Mouse (Mus musculus) retina, adult 2 months (tissue): ENCODE data around the gene Adprhl1.
A peak's percentile ranks its signal among the peaks of the same experiment; 100 is the strongest.

ENCODE experiments used
- DNase-seq: peaks from one replicate; pipeline ENCODE4 v3.0.0-alpha.2; 2012; ENCODE audit warnings: low read depth, low spot score

Gene Adprhl1

DNA sequence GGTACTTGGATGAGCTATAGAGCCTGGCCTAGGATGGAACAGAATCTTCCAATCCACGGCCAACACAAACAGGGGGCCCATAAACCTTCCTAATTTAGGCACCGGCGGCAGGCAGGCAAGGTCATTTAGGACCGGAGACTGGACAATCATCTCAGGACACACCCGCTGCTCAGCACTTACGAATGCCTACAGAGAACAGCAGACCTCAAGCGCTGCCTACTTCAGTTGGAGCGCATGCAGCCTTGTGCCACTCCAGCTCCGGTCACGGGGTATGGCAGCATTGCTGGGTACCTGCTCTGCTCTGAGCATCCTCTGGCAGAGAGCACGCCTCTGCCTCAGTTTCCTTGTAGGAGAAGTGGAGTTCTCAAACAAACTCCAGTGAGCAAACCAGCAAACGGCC lies 24.2 kb downstream of the Adprhl1 start:
- no peak for DNase-seq

DNA sequence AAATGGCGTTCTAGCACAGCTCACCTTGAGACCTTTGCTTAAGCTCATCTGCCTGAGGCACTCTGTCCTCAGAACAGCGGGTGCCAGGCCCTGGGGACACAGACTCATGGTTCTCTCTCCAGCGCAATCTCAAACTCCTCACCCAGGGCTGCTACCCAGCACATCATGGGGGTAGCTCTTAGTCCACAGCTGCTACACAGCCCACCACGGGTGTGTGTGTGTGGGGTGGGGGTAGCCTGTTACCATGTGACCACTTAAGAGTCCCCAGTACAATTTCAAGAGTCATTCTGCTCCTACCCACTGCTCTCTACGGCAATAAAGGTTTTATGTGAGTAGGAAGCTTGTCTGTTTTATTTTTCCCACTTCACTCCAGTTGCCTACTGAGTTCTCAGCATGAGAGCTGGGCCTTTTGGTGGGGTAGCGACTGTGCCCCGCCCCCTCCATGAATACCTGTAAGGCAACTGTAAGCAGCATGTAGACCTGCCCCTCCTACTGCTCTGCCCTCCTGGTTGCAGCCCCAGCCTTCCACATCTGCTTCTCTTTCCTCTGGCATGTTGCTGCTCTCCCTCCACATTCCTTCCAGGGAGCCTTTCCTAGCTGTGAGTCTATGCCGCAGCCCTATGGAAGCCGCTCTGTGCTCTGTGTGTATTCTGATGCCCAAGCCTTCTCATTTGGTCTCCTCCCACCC lies 24.9 kb downstream of the Adprhl1 start:
- no peak for DNase-seq

DNA sequence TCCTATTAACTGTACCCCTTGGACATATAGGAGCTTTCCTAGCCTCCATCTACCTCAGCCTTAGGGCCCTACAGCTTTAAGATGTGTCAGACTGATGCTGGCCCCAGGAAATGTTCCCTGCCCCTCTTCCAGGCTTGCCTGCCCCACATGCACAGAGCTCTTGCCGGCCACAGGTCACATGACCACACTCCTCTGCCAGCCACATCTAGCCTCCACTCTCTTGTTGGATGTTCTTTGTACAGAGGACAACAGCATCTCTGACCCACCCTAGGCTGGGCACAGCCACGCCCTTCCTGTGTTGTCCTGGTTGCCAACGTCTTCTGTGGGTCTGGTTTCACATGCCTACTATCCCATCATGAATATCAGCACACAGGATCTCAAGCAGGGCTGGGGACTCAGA lies 26.8 kb downstream of the Adprhl1 start:
- no peak for DNase-seq

DNA sequence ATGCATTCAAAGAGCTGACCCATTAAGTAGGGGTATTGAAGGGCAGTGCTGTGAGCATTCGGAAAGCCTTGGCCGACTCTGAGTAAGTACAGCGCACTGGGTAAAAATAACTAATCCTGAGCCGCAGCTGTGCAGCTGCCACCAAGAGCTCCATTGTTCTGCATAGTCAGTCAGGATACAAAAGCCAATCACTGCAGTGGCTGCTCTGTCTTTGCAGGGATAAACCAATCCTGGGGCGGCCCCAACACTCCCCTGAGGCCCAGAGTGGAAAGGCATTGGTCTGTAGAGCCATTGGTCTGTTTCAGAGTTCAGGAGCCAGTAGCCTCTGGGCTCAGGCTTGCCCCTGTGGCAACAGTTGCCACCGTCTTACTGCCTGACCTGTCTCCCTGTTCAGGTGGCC lies 27.7 kb downstream of the Adprhl1 start:
- DNase-seq: peak; percentile 81

- DNase-seq: no peak
Observed at GRCm38 (mm10) chr8:13224426-13224825, 29.5 kb downstream of the Adprhl1 start.

GRCm38 (mm10) chr8:13218441-13218840 lies 35.5 kb downstream of the Adprhl1 start:
- DNase-seq: no peak

- DNase-seq: no peak
Observed at GRCm38 (mm10) chr8:13217986-13218385, 36.0 kb downstream of the Adprhl1 start.

- DNase-seq: no peak
Observed at GRCm38 (mm10) chr8:13217093-13217492, 36.9 kb downstream of the Adprhl1 start.

- DNase-seq: no peak
Observed at GRCm38 (mm10) chr8:13216386-13216785, 37.6 kb downstream of the Adprhl1 start.

DNA sequence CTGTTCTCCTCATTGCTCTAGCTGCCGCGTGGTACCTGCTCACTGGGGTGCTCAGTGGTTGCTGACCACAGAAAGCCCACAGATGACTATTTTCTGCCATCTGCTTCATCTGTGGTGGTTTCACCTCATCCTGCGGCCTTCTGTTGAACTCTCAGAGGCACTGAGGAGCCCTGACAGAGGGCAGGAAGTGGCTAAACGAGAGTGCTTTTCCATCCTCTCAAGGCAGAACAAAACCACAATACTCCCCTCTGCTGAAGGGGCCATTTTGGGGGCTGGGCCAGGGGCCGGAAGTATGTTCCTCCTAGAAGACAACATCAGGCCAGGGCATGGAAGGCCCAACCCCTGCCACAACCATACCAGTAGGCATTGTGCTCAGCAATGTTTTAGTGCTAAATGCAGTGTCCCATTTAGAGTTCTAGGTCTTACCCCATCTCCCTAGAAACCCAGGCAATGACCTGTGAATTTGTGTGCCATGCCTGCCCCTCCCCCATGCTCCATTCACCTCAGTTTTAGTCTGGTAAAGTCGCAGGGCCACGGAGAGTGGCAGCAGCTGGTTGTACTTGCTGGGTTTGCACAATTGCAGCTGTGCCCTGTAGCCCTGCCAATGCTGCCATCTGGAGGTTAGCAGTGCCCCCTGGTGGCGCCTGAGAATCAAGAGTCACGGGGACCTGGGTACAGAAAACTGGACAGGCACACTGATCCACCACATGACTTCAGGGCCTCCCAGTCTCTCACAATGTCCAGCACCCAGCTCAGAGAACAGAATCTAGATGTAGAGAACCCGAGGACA lies 40.3 kb downstream of the Adprhl1 start:
- peak; percentile 84 for DNase-seq

DNA sequence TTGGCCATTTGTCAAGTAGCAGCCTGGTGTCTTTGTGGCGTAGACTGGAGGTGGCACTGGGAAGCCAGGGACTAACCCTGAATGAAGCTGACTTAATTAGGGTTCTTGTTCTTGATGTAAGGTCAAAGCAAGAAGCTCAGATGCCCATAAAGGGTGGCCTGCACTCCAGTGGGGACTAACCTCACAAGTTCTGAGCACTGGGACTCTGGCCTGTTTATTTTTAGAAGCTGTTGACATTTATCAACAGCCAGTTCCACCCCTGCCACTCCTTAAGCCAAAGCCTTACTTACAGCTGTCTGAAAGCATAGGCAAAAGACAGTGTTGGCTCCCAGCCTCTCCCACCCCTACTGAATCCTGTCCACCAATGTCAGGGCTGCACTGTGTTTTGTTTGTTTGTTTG lies 44.2 kb downstream of the Adprhl1 start:
- no peak for DNase-seq

DNA sequence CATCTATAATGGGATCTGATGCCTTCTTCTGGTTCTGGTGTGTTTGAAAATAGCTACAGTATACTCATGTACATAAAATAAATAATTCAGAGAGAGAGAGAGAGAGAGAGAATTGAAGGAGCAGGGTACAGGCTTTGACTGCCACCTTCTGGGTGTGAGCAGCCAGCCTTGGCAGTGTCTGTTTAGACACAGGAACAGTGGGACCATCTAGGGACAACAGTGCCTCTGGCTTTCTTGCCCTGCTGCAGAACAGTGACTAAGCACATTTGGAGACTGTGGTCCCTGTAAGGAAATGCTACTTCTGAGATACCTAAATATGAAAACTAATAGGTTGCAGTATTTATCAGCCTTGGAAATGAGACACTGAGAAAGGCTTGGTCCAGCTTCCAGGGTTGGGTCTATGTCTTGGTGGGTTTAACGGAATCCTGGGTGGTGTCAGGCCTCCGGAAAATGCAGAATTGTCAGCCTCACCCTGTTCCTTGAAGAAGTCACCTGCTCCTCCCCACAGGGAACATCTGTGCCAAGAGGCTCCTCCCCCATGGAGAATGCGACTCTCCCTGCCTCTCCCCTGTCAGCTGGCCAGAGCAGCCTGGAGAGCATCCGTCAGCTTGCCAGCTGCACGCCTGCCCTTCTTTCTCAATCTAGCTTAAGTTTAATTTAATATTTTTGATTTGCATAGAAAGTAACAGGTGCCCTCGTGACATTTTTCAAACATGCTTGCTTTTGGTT lies 45.2 kb downstream of the Adprhl1 start:
- no peak for DNase-seq

DNA sequence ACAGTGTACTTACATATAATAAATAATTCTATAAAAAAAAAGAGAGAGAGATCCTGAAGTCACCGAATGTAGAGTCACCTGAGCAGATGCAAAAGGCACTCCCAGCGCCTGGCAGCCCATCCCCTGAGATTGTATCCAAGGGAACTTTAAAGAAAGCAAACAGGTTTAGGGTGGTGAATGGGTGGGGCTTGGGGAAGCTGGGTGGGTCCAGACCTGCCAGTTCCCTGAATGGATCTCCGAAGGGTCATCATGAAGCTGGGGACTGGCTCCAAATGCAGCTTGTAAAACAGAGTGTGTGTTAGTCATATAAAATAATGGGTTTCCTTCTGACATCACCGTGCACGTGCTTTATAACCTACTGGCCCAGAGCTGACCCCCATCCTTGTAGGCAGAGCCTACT lies 47.7 kb downstream of the Adprhl1 start:
- no peak for DNase-seq

DNA sequence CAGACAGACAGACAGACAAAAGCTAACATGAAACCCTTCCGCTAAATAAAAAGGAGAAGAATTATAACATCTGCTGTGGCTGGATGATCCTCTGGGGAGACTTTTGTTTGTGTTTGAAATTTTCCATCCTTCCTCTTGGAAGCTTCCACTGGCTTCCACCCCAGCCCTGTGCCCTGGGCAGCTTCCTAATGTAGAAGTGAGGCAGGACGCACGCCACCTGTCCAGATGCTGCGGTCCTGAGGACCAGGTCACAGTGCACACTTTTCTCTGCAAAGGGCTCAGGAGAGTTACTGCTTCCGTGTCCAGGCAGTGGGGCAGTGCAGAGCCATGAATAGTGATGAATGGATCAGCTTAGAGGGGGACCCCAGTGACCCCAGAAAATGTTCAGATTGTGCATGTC lies 48.7 kb downstream of the Adprhl1 start:
- DNase-seq: no peak

DNA sequence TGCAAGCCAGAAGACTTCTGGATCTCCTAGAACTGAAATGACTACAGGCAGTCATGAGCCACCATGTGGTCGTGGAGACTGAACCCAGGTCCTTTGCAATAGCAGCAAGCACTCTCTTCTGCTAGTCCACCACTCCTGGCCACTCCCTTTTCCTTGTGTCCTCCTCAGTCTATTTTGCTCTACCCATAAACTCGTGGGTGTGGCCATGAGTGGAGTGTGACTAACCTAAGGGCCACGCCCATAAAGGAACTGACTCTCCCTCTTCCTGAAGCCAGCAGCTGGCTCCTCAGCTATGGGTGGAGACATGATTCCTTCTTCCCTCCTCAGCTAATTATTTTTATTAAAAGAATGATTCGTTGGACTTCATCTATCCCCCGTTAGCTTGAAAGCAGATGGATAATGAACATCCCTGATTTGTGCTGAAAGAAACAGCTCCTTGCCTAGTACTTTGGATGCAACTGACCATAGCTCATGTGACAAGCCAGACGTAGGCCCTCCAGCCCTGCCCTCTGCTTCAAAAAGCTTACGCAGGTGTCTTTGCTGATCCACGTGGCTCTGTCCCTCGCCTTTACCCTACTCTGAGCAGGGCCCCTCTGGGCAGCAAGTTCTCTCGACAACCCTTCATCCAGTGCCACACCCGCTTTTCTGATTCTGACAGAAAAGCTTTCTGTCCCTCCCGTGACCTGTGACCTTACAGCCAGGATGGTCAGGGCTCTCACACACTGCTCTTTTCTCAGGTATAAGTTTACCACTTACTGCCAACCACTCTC lies 49.4 kb downstream of the Adprhl1 start:
- no peak for DNase-seq

- DNase-seq: no peak
Observed at GRCm38 (mm10) chr8:13203472-13203871, 50.5 kb downstream of the Adprhl1 start.

- DNase-seq: no peak
Observed at GRCm38 (mm10) chr8:13202806-13203205, 51.2 kb downstream of the Adprhl1 start.

DNA sequence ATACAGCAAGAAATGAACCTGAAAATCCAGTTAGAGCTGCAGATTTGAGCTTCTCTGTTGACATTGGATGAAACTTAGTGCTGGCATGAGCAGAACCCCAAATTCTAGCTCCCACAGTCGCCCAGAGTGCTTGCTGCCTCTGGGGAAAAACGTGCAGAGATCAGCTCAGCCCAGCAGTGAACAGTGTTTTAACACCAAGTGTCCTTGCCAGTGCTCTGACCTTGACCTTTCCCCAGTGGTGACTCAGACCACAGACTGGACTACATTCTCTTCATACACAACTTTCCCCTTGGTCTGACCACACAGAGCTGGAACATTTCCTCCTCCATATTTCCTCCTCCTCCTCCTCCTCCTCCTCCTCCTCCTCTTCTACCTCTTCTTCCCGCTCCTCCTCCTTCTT lies 51.9 kb downstream of the Adprhl1 start:
- no peak for DNase-seq

- no peak for DNase-seq
Observed at GRCm38 (mm10) chr8:13201013-13201334, 53.0 kb downstream of the Adprhl1 start.

DNA sequence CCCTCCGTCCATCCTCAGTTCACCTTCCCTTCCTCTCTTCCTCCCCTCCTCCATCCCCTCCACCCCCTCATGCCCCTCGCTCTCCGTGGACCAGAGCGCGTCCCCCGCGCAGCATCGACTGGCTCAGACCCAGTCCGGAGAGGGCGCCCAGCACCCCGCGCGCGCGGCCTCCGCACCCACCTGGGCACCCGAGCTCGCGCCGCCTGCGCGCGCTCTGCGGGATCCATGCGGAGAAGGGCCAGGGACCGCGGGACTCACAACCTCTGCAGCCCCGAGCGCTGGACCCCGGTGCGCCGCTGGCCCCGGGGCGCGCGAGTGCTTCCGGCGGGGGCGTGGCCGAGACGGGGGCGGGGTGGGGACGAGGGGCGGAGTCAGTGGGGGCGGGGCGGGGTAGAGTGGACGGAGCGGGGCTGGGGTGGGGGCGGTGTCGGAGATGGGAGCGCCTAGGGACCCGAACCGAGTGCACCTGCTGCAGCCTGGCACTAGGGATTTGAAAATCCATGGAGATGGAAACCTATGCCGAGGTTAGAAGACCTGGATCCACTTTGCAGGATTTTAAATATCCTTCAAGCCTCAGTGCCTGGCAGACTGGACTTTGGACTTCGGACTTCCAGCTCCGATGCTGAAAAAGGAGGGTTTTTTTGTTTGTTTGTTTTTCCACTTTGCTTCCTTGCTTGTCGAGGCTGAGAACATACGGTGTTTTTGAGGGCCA lies 53.5 kb downstream of the Adprhl1 start, which contains the start of gene Grtp1:
Gene Grtp1 (minus strand): TSS at position 320 of the 712 bp plus-strand sequence.
- no peak for DNase-seq

- no peak for DNase-seq
Observed at GRCm38 (mm10) chr8:13199385-13200061, 54.4 kb downstream of the Adprhl1 start.
